Mouse (Mus musculus) liver, adult 2 months (tissue): ENCODE data around the gene Agap1.

ENCODE experiments used
- CTCF ChIP-seq: fragments of 200-500 bp; IDR thresholded peaks from 2 replicates; pipeline ENCODE4 v1.5.1; 2011; ENCODE audit warnings: low read depth, low read length, control low read depth
- POLR2A ChIP-seq: fragments of 200-500 bp; IDR thresholded peaks from 2 replicates; pipeline ENCODE4 v1.6.1; 2011; ENCODE audit warnings: low read length, control low read depth; ENCODE audit not compliant: insufficient read depth; ENCODE audit errors: extremely low read depth

DNA sequence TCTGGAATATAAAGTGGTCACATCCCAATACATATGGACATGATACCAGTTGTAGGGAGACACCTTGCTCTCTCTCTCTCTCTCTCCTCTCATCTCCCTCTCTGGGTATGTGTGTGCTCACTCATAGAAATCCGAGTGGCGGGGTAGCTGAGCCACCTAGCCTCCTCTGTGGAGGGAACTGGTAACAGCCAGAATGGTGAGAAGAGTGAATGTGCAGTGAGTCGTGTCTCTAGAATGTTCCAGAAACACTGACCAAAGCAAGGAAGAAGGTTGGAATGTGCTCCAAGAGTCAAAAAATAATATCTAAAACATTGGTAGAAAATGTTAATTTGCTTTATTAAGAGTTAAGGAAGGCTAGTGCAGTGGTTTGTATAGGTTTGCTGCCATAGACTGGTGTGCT, 99.2 kb downstream of the Agap1 start:
- no peak for TF ChIP-seq CTCF
- no peak for TF ChIP-seq POLR2A
